Mouse (Mus musculus) kidney, adult 2 months (tissue): Measurements from ENCODE around the gene Pebp1.

Source experiments
- CTCF ChIP-seq: fragments of 200-500 bp; conservative IDR thresholded peaks from 2 replicates; pipeline ENCODE4 v1.5.1; 2011; ENCODE audit warnings: low read depth, mild to moderate bottlenecking, control low read depth, low read length, moderate library complexity, mixed read lengths; ENCODE audit not compliant: insufficient read depth, insufficient read length
- POLR2A ChIP-seq: fragments of 200-500 bp; IDR thresholded peaks from one replicate; pipeline ENCODE4 v1.6.1; 2011; ENCODE audit warnings: low read depth, low read length, control low read depth

DNA sequence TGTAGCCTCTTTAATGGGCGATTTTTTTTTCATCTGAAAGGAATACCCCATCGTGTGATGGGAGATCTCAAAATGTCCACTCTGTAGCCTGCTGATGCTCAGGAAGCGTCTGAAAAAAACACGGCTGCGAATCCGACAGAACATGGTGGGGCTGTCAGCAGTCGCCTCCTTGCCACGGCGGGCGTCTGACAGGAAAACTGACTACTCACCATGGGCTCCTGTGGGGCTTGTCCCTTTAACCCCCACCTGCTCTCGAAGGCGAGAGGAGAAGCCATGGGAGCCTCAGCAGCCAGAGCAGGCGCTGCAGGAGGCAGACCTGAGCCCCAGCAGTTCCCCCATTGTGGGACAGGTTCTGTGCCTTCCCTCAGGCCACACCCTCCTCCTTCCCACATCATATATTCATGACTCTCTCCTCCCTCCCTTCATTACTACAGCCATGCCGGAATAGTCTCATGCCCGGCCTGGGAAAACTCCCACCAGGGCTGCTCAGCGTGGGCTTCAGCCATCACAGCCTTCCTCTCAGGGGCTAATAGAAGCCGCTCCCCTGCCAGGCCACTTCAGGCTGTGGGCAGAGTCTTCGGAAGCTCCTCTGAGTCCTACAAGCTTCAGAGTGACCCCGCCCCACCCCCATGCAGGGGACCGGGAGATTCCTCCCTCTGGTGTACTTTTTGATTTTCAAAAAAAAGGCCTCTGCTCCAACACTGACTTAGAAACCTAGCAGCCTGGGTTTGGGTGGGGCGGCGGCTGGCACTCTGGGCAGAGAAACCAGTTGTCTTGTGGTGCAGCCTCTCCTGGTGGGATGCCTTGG lies 44.5 kb downstream of the Pebp1 start:
- TF ChIP-seq POLR2A = no peak
- TF ChIP-seq CTCF = no peak
